Mouse (Mus musculus) myocyte (in vitro differentiated cells): ENCODE results near the gene Med29. TPM values are rescaled to one million over a fixed set of nuclear protein-coding genes. Genes with fewer than 3 reads are reported as not detected.

Experiments used
- H3K27me3 ChIP-seq: one replicate; pipeline ENCODE4 v1.6.1; 2011; ENCODE audit not compliant: control insufficient read depth, insufficient read depth, insufficient read length
- H3K36me3 ChIP-seq: one replicate; pipeline ENCODE4 v1.6.1; 2011; ENCODE audit not compliant: control insufficient read depth, insufficient read depth
- H3K4me2 ChIP-seq: one replicate; pipeline ENCODE4 v1.6.1; 2011; ENCODE audit warnings: low read depth, control low read depth
- H3K4me3 ChIP-seq: one replicate; pipeline ENCODE4 v1.5.1; 2011; ENCODE audit warnings: mild to moderate bottlenecking, control low read depth, moderate library complexity
- H3K79me2 ChIP-seq: one replicate; pipeline ENCODE4 v1.6.1; 2011; ENCODE audit not compliant: control insufficient read depth, insufficient read depth
- H3ac ChIP-seq: one replicate; pipeline ENCODE4 v1.6.1; 2011; ENCODE audit not compliant: control insufficient read depth, insufficient read length
- CEBPB ChIP-seq: IDR thresholded peaks from 2 replicates; pipeline ENCODE4 v1.6.1; 2011; ENCODE audit warnings: mild to moderate bottlenecking, moderate library complexity; ENCODE audit not compliant: poor library complexity, insufficient read depth, severe bottlenecking
- E2F4 ChIP-seq: IDR thresholded peaks from one replicate; pipeline ENCODE4 v1.6.1; 2011; ENCODE audit warnings: mild to moderate bottlenecking, control low read depth, moderate library complexity; ENCODE audit not compliant: insufficient read depth
- MAX ChIP-seq: IDR thresholded peaks from one replicate; pipeline ENCODE4 v1.6.1; 2011; ENCODE audit warnings: low read depth, mild to moderate bottlenecking, control low read depth
- MYOD1 ChIP-seq, 3 experiments: IDR thresholded peaks; one replicate each; pipeline ENCODE4 v1.6.1; 2011; ENCODE audit warnings: control low read depth in 2 of 3, low read depth in 2 of 3, mild to moderate bottlenecking in 2 of 3, moderate library complexity in 1 of 3; ENCODE audit not compliant: insufficient read length in 2 of 3, control insufficient read depth in 1 of 3
- MYOG ChIP-seq, 3 experiments: IDR thresholded peaks; one replicate each; pipeline ENCODE4 v1.6.1; 2011; ENCODE audit warnings: control low read depth in 2 of 3, low read depth in 2 of 3, mild to moderate bottlenecking in 2 of 3; ENCODE audit not compliant: insufficient read length in 2 of 3, control insufficient read depth in 1 of 3, insufficient read depth in 1 of 3
- POLR2A ChIP-seq: IDR thresholded peaks from one replicate; pipeline ENCODE4 v1.6.1; 2011; ENCODE audit warnings: low read depth, mild to moderate bottlenecking, control low read depth, moderate library complexity; ENCODE audit not compliant: insufficient read length
- POLR2AphosphoS2 ChIP-seq: IDR thresholded peaks from one replicate; pipeline ENCODE4 v1.6.1; 2011; ENCODE audit warnings: low read depth, control low read depth; ENCODE audit not compliant: insufficient read length
- REST ChIP-seq: IDR thresholded peaks from one replicate; pipeline ENCODE4 v1.6.1; 2011; ENCODE audit warnings: mild to moderate bottlenecking, control low read depth, moderate library complexity; ENCODE audit not compliant: insufficient read depth, insufficient read length
- SRF ChIP-seq: IDR thresholded peaks from one replicate; pipeline ENCODE4 v1.6.1; 2011; ENCODE audit warnings: low read depth; ENCODE audit not compliant: control insufficient read depth, insufficient read length
- TCF12 ChIP-seq: IDR thresholded peaks from one replicate; pipeline ENCODE4 v1.6.1; 2011; ENCODE audit warnings: mild to moderate bottlenecking, control low read depth; ENCODE audit not compliant: poor library complexity, insufficient read depth, severe bottlenecking
- TCF3 ChIP-seq: IDR thresholded peaks from one replicate; pipeline ENCODE4 v1.6.1; 2011; ENCODE audit warnings: low read depth, control low read depth; ENCODE audit not compliant: insufficient read length
- USF1 ChIP-seq: IDR thresholded peaks from one replicate; pipeline ENCODE4 v1.6.1; 2011; ENCODE audit warnings: low read depth, mild to moderate bottlenecking, control low read depth, moderate library complexity
- polyA plus RNA-seq: library from polyadenylated mRNA; unstranded; fragments of >200 nt; fragmentation: generic; extraction: Trizol; gene quantifications from one replicate; pipeline ENCODE4 v1.2.1, GENCODE M21; 2012; ENCODE audit warnings: missing spikeins

Med29 gene
- polyA plus RNA-seq, 1 experiment, result 34.2 TPM

DNA sequence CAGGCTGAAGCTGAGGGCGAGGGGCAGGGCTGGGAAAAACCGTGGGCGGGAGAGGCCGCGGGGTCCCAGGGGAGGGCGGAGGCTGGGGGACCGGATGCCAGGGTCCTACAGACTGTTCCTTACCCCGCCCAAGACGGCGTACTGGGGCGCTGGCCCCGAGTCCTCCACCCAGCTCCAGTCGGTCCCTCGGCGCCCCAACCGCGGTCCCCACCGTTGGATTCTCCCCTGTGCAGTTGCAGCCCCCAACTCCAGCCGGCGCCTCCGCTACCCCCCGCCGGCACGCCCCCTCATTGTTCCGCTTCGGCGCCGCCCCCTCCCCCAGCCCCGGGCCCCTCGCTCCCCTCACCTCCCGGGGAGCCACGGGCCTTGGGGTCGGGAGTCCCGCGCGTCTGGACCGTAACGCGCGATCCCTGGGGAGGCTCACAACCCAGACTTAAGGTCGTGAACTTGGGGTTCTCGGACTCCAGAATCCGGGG is 21.0 kb downstream of the Med29 start:
- peak overlapping the region; percentile 78 for H3K4me2 ChIP-seq
- H3ac ChIP-seq, result peak overlapping the region; percentile 58
- peaks cover 27% of the 10 kb centered on the region for H3K79me2 ChIP-seq
- peak overlapping the region; percentile 86 for H3K4me3 ChIP-seq
- TF ChIP-seq REST, result no peak
- peak; percentile 55 for TF ChIP-seq POLR2A
- TF ChIP-seq MYOG (IDR thresholded peaks at IDR 0.05; ENCODE audit: control insufficient read depth in 1 of 3, insufficient read depth in 1 of 3, insufficient read length in 2 of 3, low read depth in 2 of 3), result no peak
- no peaks in the 10 kb centered on the region for H3K36me3 ChIP-seq
- no peaks in the 10 kb centered on the region for H3K27me3 ChIP-seq

DNA sequence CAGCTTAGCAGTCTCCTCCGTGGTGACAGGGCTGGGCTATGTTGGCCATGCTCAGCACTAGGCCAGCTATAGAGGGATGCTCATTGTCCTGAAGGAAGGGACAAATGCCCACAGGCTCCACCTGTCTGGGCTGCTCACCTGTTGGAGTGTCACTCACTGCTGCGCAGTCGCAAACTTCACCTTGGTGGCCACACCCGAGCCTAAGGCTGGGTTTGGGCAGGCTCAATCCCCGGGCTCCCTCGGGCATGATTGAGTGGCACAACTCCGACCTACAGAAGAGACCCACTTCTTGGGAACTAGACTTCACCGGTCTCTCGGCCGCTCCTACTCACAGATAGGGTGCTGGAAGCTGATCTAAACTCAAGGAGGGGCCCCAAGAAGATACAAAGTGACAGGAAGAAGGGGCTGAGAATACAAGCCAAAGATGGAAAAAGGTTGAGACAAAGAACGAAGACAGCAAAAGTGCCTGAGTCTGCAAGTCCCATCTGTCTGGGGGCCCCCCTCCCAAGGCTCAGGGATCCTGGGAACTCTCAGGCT is 21.5 kb downstream of the Med29 start:
- H3K4me2 ChIP-seq, result peak overlapping the region; percentile 78
- no peaks in the 10 kb centered on the region for H3K27me3 ChIP-seq
- peaks cover 22% of the 10 kb centered on the region for H3K79me2 ChIP-seq
- TF ChIP-seq POLR2A, result no peak
- TF ChIP-seq SRF, result no peak
- TF ChIP-seq POLR2AphosphoS2, result no peak
- no peak for TF ChIP-seq USF1
- peak in 1 of 3 experiments; percentile 11 for TF ChIP-seq MYOG (IDR thresholded peaks at IDR 0.05; ENCODE audit: control insufficient read depth in 1 of 3, insufficient read depth in 1 of 3, insufficient read length in 2 of 3, low read depth in 2 of 3)
- TF ChIP-seq E2F4, result no peak
- TF ChIP-seq TCF12, result no peak
- TF ChIP-seq MAX, result no peak
- peak in 2 of 3 experiments; percentile 20 to 35 for TF ChIP-seq MYOD1 (IDR thresholded peaks at IDR 0.05; ENCODE audit: control insufficient read depth in 1 of 3, insufficient read length in 2 of 3, low read depth in 2 of 3)
- no peak for TF ChIP-seq REST
- TF ChIP-seq TCF3, result no peak
- TF ChIP-seq CEBPB, result no peak
- no peaks in the 10 kb centered on the region for H3K36me3 ChIP-seq
- H3ac ChIP-seq, result peak overlapping the region; percentile 58
- peak overlapping the region; percentile 86 for H3K4me3 ChIP-seq

DNA sequence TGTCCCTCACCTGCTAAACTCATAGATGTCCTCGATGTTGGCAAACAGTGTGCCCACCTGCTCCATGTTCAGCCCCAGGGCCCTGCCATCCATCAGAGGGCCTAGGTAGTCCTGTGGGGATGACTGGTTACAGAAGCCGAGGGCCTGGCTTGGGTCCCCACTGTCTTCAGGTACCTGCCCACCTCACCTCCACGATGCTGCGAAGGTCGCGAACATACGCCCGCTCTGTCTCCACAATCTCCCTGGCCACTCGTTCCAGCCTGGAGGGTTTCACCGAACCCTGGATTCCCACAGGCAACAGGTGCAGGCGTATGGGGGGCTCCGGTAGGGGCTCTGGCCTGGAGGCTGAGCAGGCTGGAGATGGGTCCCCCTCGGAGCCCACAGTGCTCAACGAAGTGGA is 22.5 kb downstream of the Med29 start:
- Histone ChIP-seq H3K36me3 (no peaks in the 10 kb centered on the region), H3K4me2 (peak overlapping the region; percentile 78), H3K79me2 (peaks cover 19% of the 10 kb centered on the region), H3ac (no peak overlapping the region), H3K4me3 (peak overlapping the region; percentile 86), H3K27me3 (no peaks in the 10 kb centered on the region)
- no peak for TF ChIP-seq CEBPB
- no peak for TF ChIP-seq USF1
- TF ChIP-seq TCF3, result no peak
- TF ChIP-seq POLR2A, result no peak
- no peak for TF ChIP-seq MYOD1 (IDR thresholded peaks at IDR 0.05; ENCODE audit: control insufficient read depth in 1 of 3, insufficient read length in 2 of 3, low read depth in 2 of 3)
- TF ChIP-seq TCF12, result no peak
- no peak for TF ChIP-seq SRF
- no peak for TF ChIP-seq REST
- no peak for TF ChIP-seq POLR2AphosphoS2
- TF ChIP-seq E2F4, result no peak
- no peak for TF ChIP-seq MAX
- no peak for TF ChIP-seq MYOG (IDR thresholded peaks at IDR 0.05; ENCODE audit: control insufficient read depth in 1 of 3, insufficient read depth in 1 of 3, insufficient read length in 2 of 3, low read depth in 2 of 3)

GRCm38 (mm10) chr7:28368276-28368920 is 24.1 kb downstream of the Med29 start:
- H3K4me2 ChIP-seq, result no peak overlapping the region

GRCm38 (mm10) chr7:28367663-28368275 is 24.7 kb downstream of the Med29 start:
- no peaks in the 10 kb centered on the region for H3K36me3 ChIP-seq
- H3K27me3 ChIP-seq, result no peaks in the 10 kb centered on the region
- H3K4me2 ChIP-seq, result no peak overlapping the region
- no peak overlapping the region for H3ac ChIP-seq
- TF ChIP-seq CEBPB, result no peak
- TF ChIP-seq TCF12, result no peak
- no peak for TF ChIP-seq TCF3
- no peak for TF ChIP-seq MYOG (IDR thresholded peaks at IDR 0.05; ENCODE audit: control insufficient read depth in 1 of 3, insufficient read depth in 1 of 3, insufficient read length in 2 of 3, low read depth in 2 of 3)
- TF ChIP-seq REST, result no peak
- TF ChIP-seq SRF, result no peak
- TF ChIP-seq POLR2AphosphoS2, result no peak
- TF ChIP-seq MAX, result no peak
- no peak for TF ChIP-seq MYOD1 (IDR thresholded peaks at IDR 0.05; ENCODE audit: control insufficient read depth in 1 of 3, insufficient read length in 2 of 3, low read depth in 2 of 3)
- H3K4me3 ChIP-seq, result no peak overlapping the region
- peaks cover 19% of the 10 kb centered on the region for H3K79me2 ChIP-seq

More at GRCm38 (mm10) chr7:28368276-28368920, 24.1 kb downstream of the Med29 start:
- TF ChIP-seq REST (no peak), SRF (no peak), POLR2A (no peak), MYOG (IDR thresholded peaks at IDR 0.05; ENCODE audit: control insufficient read depth in 1 of 3, insufficient read depth in 1 of 3, insufficient read length in 2 of 3, low read depth in 2 of 3) (no peak)
- H3K79me2 ChIP-seq, result peaks cover 19% of the 10 kb centered on the region
- no peaks in the 10 kb centered on the region for H3K36me3 ChIP-seq
- no peaks in the 10 kb centered on the region for H3K27me3 ChIP-seq
- H3K4me3 ChIP-seq, result no peak overlapping the region
- H3ac ChIP-seq, result no peak overlapping the region
